Mouse (Mus musculus) G1E-ER4 (cell line): ENCODE data around the gene Lzts3. TPM values are rescaled to one million over a fixed set of nuclear protein-coding genes. Genes with fewer than 3 reads are reported as not detected.

Source experiments
- GATA1 ChIP-seq: IDR thresholded peaks from one replicate; pipeline ENCODE4 v1.8.0; 2012; ENCODE audit warnings: low read length, inconsistent platforms
- polyA plus RNA-seq: library from polyadenylated mRNA; stranded (reverse); fragments of >175 nt; gene quantifications from 2 replicates; pipeline ENCODE4 v1.2.3, GENCODE M21; 2012

Gene Lzts3
- polyA plus RNA-seq: 1.6 and 1.9 TPM in 2 replicates

DNA sequence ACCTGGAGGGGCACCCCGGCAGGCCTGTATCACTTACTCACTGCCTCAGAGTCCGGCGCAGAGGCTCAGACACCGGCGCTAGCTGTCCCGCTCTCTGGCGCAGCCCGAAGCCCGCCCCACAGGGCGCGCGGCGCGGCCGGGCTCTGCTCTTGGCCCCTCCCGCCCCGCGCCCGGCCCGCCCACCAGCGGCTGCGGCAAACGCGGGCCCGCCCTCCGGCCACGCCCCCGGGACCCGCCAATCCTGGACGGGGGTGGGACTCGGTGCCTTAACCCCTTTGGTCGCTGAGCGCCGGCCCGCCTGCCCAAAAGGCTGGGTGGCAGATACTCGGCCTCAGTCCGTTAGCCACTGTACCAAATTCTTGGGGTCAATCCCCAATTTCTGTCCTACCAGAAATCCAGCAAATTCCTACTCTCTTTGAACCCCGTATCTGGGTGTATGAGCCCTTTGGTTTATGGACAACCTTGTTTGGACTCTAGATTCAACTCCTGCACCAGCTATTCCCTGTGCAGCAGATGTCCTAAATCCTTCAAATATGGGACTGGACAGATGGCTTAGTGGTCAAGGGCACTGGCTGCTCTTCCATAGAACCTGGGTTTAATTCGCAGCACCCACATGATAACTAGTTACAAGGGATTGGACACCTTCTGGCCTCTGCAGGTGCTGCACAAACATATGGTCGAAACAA is at the start of gene Lzts3:
Gene Lzts3 (minus strand): TSS at position 120 of the 686 bp plus-strand sequence.
- TF ChIP-seq GATA1: no peak

GRCm38 (mm10) chr2:130689011-130689410 is 46.4 kb upstream of the Lzts3 start:
- no peak for TF ChIP-seq GATA1

DNA sequence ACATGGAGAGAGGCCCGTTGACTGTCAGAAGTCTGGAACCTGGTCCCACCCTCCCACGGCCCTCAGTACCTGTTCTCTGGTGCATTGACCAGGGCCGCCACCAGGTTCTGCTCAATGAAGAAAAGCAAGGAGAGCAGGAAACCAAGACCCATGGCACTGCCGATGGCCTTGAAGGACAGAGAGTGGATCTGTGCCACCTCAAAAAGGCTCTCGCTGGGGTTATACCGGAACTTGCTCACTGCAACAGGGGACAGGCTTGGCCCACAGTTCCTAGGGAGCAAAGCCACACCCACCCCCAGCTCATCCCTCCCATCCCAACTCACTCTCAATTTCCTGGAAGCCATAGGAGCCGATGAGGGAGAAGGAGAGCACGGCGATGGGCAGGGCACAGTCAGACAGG is 42.8 kb upstream of the Lzts3 start:
- TF ChIP-seq GATA1: no peak

DNA sequence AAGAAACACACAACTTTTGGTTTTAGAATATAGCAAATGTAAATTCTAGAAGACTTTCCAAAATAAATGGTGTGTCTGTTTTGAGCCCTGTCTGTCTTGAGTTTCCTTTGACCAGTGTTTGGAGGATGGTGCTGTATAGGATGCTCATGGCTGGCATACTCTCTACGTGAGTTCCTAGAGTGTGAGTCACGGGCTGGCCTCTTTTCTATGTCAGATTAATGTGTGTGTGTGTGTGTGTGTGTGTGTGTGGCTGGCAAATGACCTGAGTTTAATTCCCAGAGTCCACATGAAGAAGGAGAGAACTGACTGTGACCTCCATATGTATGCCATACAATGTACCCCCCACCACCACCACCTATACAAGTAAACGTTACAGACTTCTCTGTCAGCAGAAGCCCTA is 38.9 kb upstream of the Lzts3 start:
- no peak for TF ChIP-seq GATA1

- TF ChIP-seq GATA1: no peak
Measured at GRCm38 (mm10) chr2:130679899-130680298, 37.3 kb upstream of the Lzts3 start.

DNA sequence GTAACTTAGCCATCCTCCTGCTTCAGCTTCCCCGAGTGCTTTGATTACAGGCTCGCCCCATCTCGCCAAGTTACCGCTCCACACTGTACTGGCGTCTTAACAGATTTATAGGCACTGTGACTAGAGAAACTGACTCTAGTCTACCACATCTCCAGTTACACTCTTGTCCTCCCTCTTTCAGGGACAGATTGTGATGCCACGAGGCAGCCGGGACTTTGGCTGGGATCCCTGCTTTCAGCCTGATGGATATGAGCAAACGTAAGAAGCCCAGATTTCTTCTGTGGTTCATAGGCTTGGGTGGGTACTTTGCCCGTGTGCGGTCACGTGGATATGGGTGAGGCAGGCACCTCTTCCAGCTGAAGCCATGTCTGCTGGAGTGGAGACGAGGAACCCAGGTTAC is 36.6 kb upstream of the Lzts3 start:
- no peak for TF ChIP-seq GATA1

- TF ChIP-seq GATA1: no peak
Measured at GRCm38 (mm10) chr2:130677211-130677610, 34.6 kb upstream of the Lzts3 start.

DNA sequence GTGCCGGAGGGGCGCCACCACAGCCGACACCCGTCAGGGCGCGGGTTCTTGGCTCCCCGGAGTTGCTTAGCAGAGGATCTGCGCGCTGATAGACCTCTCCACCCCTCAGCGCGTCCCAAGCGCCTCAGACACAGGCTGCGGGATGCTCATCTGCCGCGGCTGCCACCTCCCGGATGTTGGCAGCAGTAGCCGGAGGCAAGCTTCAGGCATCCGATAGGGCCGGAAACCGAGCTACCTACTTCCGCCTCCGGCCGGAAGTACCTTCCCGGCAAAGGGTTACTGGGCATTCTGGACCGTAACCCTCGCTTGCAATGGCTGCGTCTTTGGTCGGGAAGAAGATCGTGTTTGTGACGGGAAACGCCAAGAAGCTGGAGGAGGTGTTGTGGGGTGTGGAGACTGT is 25.0 kb upstream of the Lzts3 start, which contains the start of gene Itpa:
Gene Itpa (plus strand): TSS at position 52 of the 400 bp plus-strand sequence.
- TF ChIP-seq GATA1: no peak

DNA sequence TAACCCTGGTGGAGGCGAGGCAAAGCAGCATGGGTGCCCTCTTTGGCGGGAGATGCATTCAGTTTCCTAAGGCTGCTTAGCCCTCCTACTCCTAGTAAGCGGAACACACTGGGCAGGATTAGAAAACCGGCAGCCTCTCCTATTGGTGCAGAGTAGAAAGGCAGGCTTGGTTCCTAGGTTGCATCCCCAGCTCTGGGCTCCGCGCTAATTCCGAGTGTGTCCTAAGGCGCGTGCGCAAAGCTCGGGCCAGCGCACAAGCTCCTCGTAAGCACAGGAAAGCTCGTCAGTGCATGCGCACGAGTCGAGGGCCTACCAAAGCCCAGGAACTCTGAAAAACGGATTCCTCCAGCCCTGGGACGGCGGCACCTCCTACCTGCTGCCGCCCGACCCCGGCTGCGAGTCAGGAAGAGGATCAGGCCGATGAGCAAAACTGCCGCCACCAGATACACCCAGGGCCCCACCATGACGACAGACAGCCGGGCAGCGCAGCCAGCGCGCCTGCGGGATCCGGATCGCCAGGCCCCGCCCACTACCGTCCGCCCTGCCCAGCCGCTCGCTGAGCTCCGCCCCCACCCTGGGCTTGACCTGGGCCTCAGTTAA is 21.6 kb upstream of the Lzts3 start, which contains the start of gene Ddrgk1:
Gene Ddrgk1 (minus strand): TSS at position 558 of the 600 bp plus-strand sequence.
- TF ChIP-seq GATA1: no peak

DNA sequence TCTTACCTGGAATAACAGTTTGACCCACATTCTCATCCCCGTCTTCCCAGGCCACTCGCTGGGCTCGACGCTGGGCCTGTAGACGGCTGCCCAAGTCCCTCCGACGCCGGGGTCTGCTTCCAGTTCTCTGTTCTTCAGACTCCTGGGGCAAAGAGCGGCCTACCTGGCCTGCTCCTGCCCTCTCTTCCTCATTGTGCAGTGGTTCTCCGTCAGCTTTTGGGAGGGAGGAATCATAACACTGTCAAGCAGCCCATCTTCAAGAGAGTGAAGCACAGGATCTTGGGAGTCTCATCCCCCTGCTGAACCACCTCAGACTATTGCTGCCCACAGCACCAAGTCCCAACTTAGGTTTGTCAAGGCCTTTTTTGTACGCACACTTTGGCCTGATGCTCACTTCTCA is 20.7 kb upstream of the Lzts3 start:
- no peak for TF ChIP-seq GATA1

GRCm38 (mm10) chr2:130658530-130658929 is 15.9 kb upstream of the Lzts3 start:
- TF ChIP-seq GATA1: no peak

DNA sequence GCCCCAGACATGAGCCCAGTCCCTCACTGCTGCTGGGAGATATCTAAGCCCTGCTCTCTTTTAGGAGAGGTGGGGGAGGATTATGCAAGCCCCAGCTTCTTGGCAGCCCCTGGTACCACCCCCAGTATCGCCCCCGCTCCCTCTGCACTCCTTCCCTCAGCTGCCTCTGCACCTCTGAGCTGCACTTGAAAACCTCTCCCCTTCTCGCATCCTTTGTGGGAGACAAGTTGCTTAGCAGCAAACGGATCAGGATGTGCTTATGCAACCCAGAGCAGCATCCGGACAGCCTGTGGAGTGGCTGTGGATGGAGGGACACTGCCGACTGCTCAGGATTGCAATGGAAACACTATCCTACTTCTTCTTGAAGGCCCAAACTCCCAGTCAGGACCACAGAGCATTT is 14.9 kb upstream of the Lzts3 start:
- no peak for TF ChIP-seq GATA1

DNA sequence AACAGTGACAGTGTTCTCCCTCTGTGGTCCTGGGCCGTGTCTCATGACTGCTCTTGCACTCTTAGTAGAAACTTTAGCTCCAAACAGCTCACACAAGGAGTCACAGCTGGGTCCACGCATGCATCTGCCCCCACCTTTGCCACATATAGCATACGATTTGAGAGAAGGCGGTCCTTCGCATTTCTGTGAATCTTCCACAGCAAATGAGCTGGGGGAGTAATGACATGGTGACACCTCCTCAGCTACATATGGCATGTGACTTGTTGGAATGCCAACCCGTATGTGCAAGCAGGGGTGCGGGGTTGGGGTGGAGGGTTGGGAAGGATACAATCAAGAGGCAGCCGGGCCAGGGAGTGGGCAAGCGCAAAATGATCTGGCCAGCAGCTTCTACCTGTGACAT is 13.9 kb upstream of the Lzts3 start:
- TF ChIP-seq GATA1: no peak

- no peak for TF ChIP-seq GATA1
Measured at GRCm38 (mm10) chr2:130655660-130656339, 13.2 kb upstream of the Lzts3 start.

DNA sequence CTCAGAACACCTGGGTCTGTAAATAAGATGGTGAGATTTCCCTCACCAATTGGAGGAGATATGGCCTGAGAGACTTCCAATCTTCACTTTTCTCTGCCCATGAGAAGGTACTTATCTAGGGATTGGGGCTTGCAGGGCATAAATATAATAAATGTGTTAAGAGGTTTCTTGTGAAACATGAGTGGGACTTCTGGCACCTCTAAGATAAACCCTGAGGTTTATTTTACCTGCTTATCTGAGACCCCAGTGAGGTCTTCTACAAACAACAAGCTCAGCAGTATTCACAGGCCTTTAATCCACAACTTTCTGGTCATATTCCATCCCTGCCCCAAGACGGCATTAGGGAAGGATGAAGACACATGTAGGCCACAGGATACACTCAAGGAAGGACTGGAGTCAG is 11.2 kb upstream of the Lzts3 start:
- no peak for TF ChIP-seq GATA1

DNA sequence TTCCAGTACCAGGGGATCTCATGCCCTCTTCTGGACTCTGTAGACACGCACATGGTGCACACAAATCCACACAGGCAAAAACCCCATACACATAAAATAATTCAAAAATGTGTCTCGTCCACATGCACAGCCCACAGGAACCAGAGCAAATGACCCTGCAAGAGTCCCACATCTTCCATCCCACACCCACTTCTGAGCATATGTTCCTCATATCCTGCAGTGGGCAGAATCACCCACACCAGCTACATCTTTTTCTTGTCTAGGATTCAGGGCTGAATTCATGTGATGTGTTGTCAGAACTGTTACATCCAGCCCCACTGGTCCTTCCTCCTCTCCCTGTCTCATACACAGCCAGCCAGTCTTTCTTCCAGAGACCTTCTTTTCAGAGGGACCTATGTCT is 10.7 kb upstream of the Lzts3 start:
- no peak for TF ChIP-seq GATA1

- TF ChIP-seq GATA1: no peak
Measured at GRCm38 (mm10) chr2:130645198-130645597, 2.6 kb upstream of the Lzts3 start.

- TF ChIP-seq GATA1: no peak
Measured at GRCm38 (mm10) chr2:130642197-130642660, 374 bp downstream of the Lzts3 start.
